Mouse (Mus musculus) spleen, adult 2 months (tissue): ENCODE measurements around the gene 1700016D06Rik. TPM values are rescaled to one million over a fixed set of nuclear protein-coding genes. Genes with fewer than 3 reads are reported as not detected.

Experiments
- DNase-seq, 2 experiments: peaks; one replicate each; pipeline versions ENCODE4 v3.0.0 to v3.0.0-alpha.2; 2012 to 2021; ENCODE audit warnings: low spot score in 2 of 2, low read depth in 1 of 2
- H3K27ac ChIP-seq: fragments of 200-500 bp; 2 replicates; pipeline ENCODE4 v1.5.1; 2012; ENCODE audit warnings: low read length, inconsistent platforms; ENCODE audit not compliant: insufficient read depth
- H3K27me3 ChIP-seq: fragments of 200-500 bp; 2 replicates; pipeline ENCODE4 v1.6.1; 2012; ENCODE audit warnings: mild to moderate bottlenecking, moderate library complexity, low read length, inconsistent platforms; ENCODE audit not compliant: control insufficient read depth, insufficient read depth
- H3K36me3 ChIP-seq: fragments of 200-500 bp; 2 replicates; pipeline ENCODE4 v1.6.1; 2012; ENCODE audit warnings: mild to moderate bottlenecking, low read length, inconsistent platforms; ENCODE audit not compliant: control insufficient read depth, insufficient read depth
- H3K4me1 ChIP-seq: fragments of 200-500 bp; 2 replicates; pipeline ENCODE4 v1.6.1; 2011; ENCODE audit warnings: inconsistent platforms; ENCODE audit not compliant: control insufficient read depth, insufficient read depth, insufficient read length
- H3K4me3 ChIP-seq: fragments of 200-500 bp; 2 replicates; pipeline ENCODE4 v1.5.1; 2011; ENCODE audit warnings: mild to moderate bottlenecking, inconsistent platforms; ENCODE audit not compliant: insufficient read depth, insufficient read length; ENCODE audit errors: extremely low read depth
- CTCF ChIP-seq: fragments of 200-500 bp; IDR thresholded peaks from 2 replicates; pipeline ENCODE4 v1.5.1; 2011; ENCODE audit warnings: mild to moderate bottlenecking, inconsistent platforms; ENCODE audit not compliant: insufficient read depth, insufficient read length, insufficient replicate concordance; ENCODE audit errors: extremely low read depth
- POLR2A ChIP-seq: fragments of 200-500 bp; IDR thresholded peaks from 2 replicates; pipeline ENCODE4 v1.6.1; 2011; ENCODE audit warnings: low read depth, low read length, inconsistent platforms
- WGBS: fragments of 180-500 bp; shearing (Covaris S2); methylation state at CpG from one replicate; pipeline ENCODE4 v1.1.7; 2018; 5-methylcytosine and 5-hydroxymethylcytosine counted together
- polyA plus RNA-seq: library from polyadenylated mRNA; depleted of rRNA; stranded (reverse); fragments of >200 nt; gene quantifications from 2 replicates; pipeline ENCODE4 v1.2.3, GENCODE M21; 2012

The 1700016D06Rik gene
- polyA plus RNA-seq, 1 experiment, result not detected

DNA sequence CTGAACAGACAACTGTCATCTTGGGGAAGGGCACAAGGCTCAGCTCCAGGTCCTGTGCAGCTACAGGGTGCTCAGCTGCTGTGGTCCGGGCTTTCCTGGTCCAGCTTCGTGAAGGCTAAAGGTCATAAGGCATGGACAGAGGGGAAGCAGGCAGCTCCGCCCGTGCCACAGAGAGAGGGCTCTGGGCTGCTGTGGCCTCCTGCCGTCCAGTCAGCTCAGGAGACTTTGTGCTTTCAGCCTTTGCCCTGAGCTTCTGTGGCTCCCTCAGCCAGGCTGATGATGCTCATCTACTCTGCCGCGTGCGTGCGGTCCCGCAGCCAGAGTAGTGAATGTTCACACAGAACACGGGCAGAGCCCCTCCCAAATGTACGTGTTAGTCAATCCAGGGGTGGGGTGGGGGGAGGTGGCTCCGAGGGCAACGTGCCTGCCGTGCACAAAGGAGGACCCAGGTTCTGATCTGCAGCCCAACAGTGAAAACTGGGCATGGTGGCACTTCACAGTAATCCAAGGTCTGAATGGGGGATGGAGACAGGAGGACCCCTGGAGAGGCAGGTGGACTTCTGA lies 34.9 kb upstream of the 1700016D06Rik start:
- H3K27me3 ChIP-seq, result no peaks in the 10 kb centered on the region
- WGBS, result 77% methylated on average over 15 of the region's 15 CpGs
- DNase-seq, result no peak
- no peaks in the 10 kb centered on the region for H3K36me3 ChIP-seq
- no peaks in the 10 kb centered on the region for H3K4me1 ChIP-seq
- H3K4me3 ChIP-seq, result no peak overlapping the region
- TF ChIP-seq POLR2A (no peak), CTCF (no peak)
- no peak overlapping the region for H3K27ac ChIP-seq

DNA sequence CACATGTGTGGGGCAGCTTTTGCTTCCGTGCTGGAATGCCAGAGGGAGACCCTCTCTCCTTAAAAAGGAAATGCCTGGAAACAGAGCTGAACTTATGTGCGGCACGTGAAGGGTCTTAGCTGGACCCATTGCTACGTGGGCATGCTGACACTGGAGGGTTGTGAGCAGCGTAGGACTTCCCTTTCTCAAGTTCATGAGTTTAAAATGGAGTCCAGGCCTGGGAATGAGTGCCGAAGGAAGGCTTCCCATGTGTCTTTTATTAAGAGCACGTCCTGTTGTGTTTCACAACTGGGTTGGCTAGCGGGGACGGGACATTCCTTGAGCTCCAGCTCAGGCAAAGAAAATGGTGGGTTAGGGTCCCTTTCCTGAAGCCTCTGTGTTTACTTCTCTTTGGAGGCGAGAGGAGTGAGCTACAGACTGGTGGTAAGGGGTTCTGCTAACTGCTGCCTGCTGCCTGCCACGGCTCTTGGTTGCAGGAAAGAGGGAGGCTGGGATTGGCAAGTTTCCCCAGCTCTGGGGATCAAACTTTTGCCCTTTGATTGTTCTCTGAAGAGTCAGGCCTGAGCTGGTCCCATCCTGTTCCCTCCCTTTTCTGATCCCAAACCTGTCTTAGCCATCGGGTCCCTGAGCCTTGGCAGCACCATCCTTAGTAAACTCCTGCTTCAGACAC lies 29.5 kb upstream of the 1700016D06Rik start:
- TF ChIP-seq CTCF, result no peak
- TF ChIP-seq POLR2A, result no peak
- DNase-seq, result no peak
- H3K27me3 ChIP-seq, result peaks cover 4% of the 10 kb centered on the region
- no peaks in the 10 kb centered on the region for H3K4me1 ChIP-seq
- H3K36me3 ChIP-seq, result no peaks in the 10 kb centered on the region
- no peak overlapping the region for H3K27ac ChIP-seq
- no peak overlapping the region for H3K4me3 ChIP-seq
- 70% methylated on average over 12 of the region's 12 CpGs for WGBS

DNA sequence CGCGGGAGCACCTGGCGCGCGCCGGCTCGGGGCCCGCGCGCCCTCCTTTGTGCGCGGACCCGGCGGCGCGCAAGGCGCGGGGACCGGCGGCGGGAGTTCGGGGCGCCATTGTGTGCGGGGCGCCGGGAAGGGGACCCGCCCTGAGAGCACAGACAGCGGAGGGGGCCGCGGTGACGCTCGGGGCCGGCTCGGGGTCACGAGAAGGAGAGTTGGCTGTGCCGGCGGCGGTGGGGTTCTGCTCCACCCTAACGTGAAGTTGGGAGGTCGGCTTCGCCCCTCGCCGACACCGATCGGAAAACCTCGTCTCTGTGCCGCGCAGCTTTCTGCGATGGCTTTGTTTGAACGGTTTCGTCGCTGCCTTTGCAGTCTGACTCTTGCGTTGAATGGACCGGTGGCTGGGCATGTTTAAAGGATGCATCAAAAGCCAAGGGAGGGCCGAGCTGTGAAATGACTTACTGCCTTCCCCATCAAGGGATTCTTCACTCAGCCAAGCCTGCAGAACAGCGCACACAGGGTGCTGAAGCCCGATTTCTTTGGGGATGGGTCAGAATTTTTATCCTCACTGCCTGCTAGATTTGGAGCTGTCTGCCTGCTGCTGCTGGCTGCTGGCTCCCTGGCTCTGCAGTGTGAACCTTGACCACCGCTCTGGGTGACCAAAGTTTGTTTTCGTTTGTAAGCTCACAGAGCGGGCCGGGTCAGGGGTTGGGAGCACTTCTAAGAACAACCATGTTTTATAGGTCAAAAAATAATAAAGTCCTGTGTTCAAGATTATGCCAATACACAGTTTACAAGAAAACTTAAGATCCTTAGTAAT lies 27.8 kb upstream of the 1700016D06Rik start:
- 4% methylated on average over 61 of the region's 61 CpGs for WGBS
- Histone ChIP-seq H3K27me3 (peaks cover 4% of the 10 kb centered on the region), H3K27ac (no peak overlapping the region), H3K36me3 (no peaks in the 10 kb centered on the region), H3K4me3 (no peak overlapping the region), H3K4me1 (no peaks in the 10 kb centered on the region)
- TF ChIP-seq CTCF, result no peak
- TF ChIP-seq POLR2A, result no peak
- DNase-seq, result no peak

DNA sequence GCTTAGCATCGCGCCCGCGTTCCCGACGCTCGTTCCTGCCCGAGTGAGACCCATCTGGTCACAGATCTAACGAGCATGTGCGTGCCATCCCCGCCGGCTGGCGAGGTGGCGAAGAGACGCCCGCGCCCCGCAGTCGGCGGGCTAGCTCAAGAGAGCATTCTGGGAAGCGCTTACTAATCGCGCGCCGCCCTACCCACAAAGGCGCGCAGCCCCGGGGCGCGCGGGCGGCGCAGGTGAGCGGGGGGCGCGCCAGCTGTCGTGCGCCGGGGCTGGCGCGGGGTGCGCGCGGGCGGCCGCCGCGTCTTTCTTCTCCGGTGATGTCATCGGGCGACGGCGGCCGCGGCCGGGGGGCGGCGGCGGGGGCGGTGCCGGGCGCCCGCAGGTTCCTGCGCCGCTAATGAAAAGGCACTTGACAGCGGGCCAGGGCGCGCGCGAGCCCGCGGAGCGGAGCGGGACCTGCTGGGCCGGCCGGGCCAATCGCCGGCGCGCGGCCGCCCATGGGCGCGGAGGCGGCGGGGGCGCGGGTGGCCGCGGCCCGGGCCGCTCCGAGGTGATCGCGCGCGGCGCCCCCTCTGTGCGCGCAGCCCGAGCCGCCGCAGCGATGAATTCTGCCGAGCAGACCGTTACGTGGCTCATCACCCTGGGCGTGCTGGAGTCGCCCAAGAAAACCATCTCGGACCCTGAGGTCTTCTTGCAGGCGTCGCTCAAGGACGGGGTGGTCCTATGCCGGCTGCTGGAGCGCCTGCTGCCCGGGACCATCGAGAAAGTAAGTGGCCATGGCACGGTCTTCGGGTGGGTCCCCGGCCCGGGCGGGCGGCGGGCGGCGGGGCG lies 27.0 kb upstream of the 1700016D06Rik start, which contains the start of gene Arhgef7:
Arhgef7 (plus strand) TSS at position 71 of the 831 bp plus-strand sequence.
- no peaks in the 10 kb centered on the region for H3K36me3 ChIP-seq
- 1% methylated on average over 100 of the region's 127 CpGs for WGBS
- no peak for DNase-seq
- TF ChIP-seq POLR2A (no peak), CTCF (no peak)
- no peaks in the 10 kb centered on the region for H3K4me1 ChIP-seq
- no peak within 1 kb of the TSS for H3K4me3 ChIP-seq
- peaks cover 4% of the 10 kb centered on the region for H3K27me3 ChIP-seq
- no peak within 1 kb of the TSS for H3K27ac ChIP-seq

DNA sequence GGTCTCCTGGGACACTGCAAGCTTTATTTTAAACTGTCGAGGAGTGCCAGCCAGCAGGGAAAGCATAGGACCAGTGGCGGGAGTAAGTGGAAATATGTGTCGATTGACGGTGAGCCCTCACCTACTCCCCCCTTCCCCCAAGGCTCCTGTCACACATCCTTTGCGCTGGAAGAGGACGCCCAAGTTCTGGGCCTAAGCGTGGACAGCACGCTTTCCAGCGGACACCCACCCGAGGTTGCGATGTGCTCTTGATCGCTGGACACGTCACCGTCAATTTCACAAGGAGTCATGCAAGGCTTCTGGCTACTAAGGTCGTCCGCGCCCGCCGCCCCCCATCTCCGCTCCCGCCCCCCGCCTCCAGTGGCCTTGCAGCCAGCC lies 26.4 kb upstream of the 1700016D06Rik start:
- Histone ChIP-seq H3K36me3 (no peaks in the 10 kb centered on the region), H3K27me3 (peaks cover 4% of the 10 kb centered on the region), H3K4me3 (no peak overlapping the region), H3K4me1 (no peaks in the 10 kb centered on the region), H3K27ac (no peak overlapping the region)
- DNase-seq, result no peak
- TF ChIP-seq CTCF, result no peak
- no peak for TF ChIP-seq POLR2A
- 9% methylated on average over 21 of the region's 22 CpGs for WGBS

DNA sequence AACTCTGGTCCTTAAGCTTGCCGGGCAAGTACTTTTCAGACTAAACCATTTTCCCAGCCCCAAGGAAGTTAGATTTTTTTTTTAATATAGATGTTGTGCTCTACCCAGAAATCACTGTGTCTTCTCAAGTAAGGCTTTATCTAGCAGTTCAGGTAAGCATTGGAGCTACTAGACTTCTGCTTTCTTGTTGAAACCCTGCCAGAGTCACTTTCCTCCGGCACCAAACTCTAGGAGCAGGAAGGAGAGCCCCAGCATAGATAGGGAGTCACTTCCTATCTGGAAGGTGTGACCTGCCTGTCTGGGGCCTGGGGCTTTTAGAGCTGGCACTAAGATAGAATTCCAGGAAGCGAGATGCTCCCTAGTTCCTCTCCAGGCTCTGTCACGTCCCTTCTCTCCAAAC lies 16.3 kb upstream of the 1700016D06Rik start:
- no peaks in the 10 kb centered on the region for H3K4me1 ChIP-seq
- 45% methylated on average over 4 of the region's 4 CpGs for WGBS
- TF ChIP-seq POLR2A (no peak), CTCF (no peak)
- H3K27ac ChIP-seq, result no peak overlapping the region
- H3K36me3 ChIP-seq, result no peaks in the 10 kb centered on the region
- H3K27me3 ChIP-seq, result no peaks in the 10 kb centered on the region
- H3K4me3 ChIP-seq, result no peak overlapping the region
- no peak for DNase-seq
